Mouse (Mus musculus): ENCODE measurements around the gene Hmgcs2. TPM values are rescaled to one million over a fixed set of nuclear protein-coding genes. Genes with fewer than 3 reads are reported as not detected.
A peak's percentile ranks its signal among the peaks of the same experiment; 100 is the strongest.

Hmgcs2 gene
- polyA plus RNA-seq, 1 experiment from 2014 or later, result 2.4 TPM

- Histone ChIP-seq H3K4me1 (no peaks in the 10 kb centered on the region), H3K36me3 (ENCODE audit: poor library complexity, severe bottlenecking) (no peaks in the 10 kb centered on the region), H3K4me3 (no peak overlapping the region), H3K27ac (no peak overlapping the region), H3K9ac (no peak overlapping the region), H3K9me3 (replicated peaks) (no peaks in the 10 kb centered on the region), H3K27me3 (no peaks in the 10 kb centered on the region), H3K4me2 (no peak overlapping the region)
- 90% methylated on average over 8 of the region's 8 CpGs for WGBS
- no peak for ATAC-seq
Observed at GRCm38 (mm10) chr3:98254656-98255583, 25.3 kb upstream of the Hmgcs2 start.

GRCm38 (mm10) chr3:98258723-98259122 is 21.5 kb upstream of the Hmgcs2 start:
- Histone ChIP-seq H3K4me2 (no peak overlapping the region), H3K36me3 (ENCODE audit: poor library complexity, severe bottlenecking) (no peaks in the 10 kb centered on the region), H3K9ac (no peak overlapping the region), H3K27me3 (no peaks in the 10 kb centered on the region), H3K4me3 (no peak overlapping the region), H3K4me1 (no peaks in the 10 kb centered on the region), H3K27ac (no peak overlapping the region), H3K9me3 (replicated peaks) (no peaks in the 10 kb centered on the region)
- WGBS, result 90% methylated on average over 4 of the region's 4 CpGs
- ATAC-seq, result no peak

GRCm38 (mm10) chr3:98259271-98259751 is 20.9 kb upstream of the Hmgcs2 start:
- Histone ChIP-seq H3K4me1 (no peaks in the 10 kb centered on the region), H3K36me3 (ENCODE audit: poor library complexity, severe bottlenecking) (no peaks in the 10 kb centered on the region), H3K4me3 (no peak overlapping the region), H3K9ac (no peak overlapping the region), H3K27me3 (no peaks in the 10 kb centered on the region), H3K27ac (no peak overlapping the region), H3K4me2 (no peak overlapping the region), H3K9me3 (replicated peaks) (no peaks in the 10 kb centered on the region)
- 95% methylated on average over 5 of the region's 5 CpGs for WGBS
- ATAC-seq, result no peak

- H3K27me3 ChIP-seq, result no peaks in the 10 kb centered on the region
- H3K9me3 ChIP-seq (replicated peaks), result no peaks in the 10 kb centered on the region
- H3K4me1 ChIP-seq, result no peaks in the 10 kb centered on the region
- H3K4me3 ChIP-seq, result no peak overlapping the region
- no peak overlapping the region for H3K9ac ChIP-seq
- no peaks in the 10 kb centered on the region for H3K36me3 ChIP-seq (ENCODE audit: poor library complexity, severe bottlenecking)
- ATAC-seq, result no peak
- 87% methylated on average over 3 of the region's 3 CpGs for WGBS
- no peak overlapping the region for H3K27ac ChIP-seq
- no peak overlapping the region for H3K4me2 ChIP-seq
Observed at GRCm38 (mm10) chr3:98260534-98260933, 19.7 kb upstream of the Hmgcs2 start.

- 94% methylated on average over 4 of the region's 4 CpGs for WGBS
- H3K27me3 ChIP-seq, result no peaks in the 10 kb centered on the region
- no peak overlapping the region for H3K9ac ChIP-seq
- no peak for ATAC-seq
- H3K4me1 ChIP-seq, result no peaks in the 10 kb centered on the region
- H3K4me2 ChIP-seq, result no peak overlapping the region
- no peak overlapping the region for H3K27ac ChIP-seq
- H3K9me3 ChIP-seq (replicated peaks), result no peaks in the 10 kb centered on the region
- H3K4me3 ChIP-seq, result no peak overlapping the region
- H3K36me3 ChIP-seq (ENCODE audit: poor library complexity, severe bottlenecking), result no peaks in the 10 kb centered on the region
Observed at GRCm38 (mm10) chr3:98261415-98261814, 18.8 kb upstream of the Hmgcs2 start.

- no peaks in the 10 kb centered on the region for H3K9me3 ChIP-seq (replicated peaks)
- no peak overlapping the region for H3K27ac ChIP-seq
- H3K36me3 ChIP-seq (ENCODE audit: poor library complexity, severe bottlenecking), result no peaks in the 10 kb centered on the region
- peaks cover 7% of the 10 kb centered on the region for H3K4me1 ChIP-seq
- no peak for ATAC-seq
- H3K9ac ChIP-seq, result no peak overlapping the region
- no peaks in the 10 kb centered on the region for H3K27me3 ChIP-seq
- H3K4me3 ChIP-seq, result no peak overlapping the region
- WGBS, result 93% methylated on average over 2 of the region's 2 CpGs
- no peak overlapping the region for H3K4me2 ChIP-seq
Observed at GRCm38 (mm10) chr3:98262133-98262532, 18.1 kb upstream of the Hmgcs2 start.

- Histone ChIP-seq H3K9ac (no peak overlapping the region), H3K4me3 (no peak overlapping the region), H3K9me3 (replicated peaks) (no peaks in the 10 kb centered on the region), H3K4me1 (peaks cover 12% of the 10 kb centered on the region), H3K27ac (no peak overlapping the region; the same call in 1 of the 2 replicates), H3K4me2 (no peak overlapping the region), H3K27me3 (no peaks in the 10 kb centered on the region), H3K36me3 (ENCODE audit: poor library complexity, severe bottlenecking) (no peaks in the 10 kb centered on the region)
- ATAC-seq, result peak; percentile 51; the same call in 1 of the 2 replicates
- 5% methylated on average over 6 of the region's 6 CpGs for WGBS
Observed at GRCm38 (mm10) chr3:98267249-98267651, 13.0 kb upstream of the Hmgcs2 start.

GRCm38 (mm10) chr3:98273623-98274398 is 6.4 kb upstream of the Hmgcs2 start:
- 53% methylated on average over 11 of the region's 11 CpGs for WGBS
- Histone ChIP-seq H3K4me3 (no peak overlapping the region), H3K36me3 (ENCODE audit: poor library complexity, severe bottlenecking) (no peaks in the 10 kb centered on the region), H3K4me1 (0 out of 2 replicates have a peak, but pooled peaks cover 6% of the 10 kb centered on the region), H3K9me3 (replicated peaks) (no peaks in the 10 kb centered on the region), H3K4me2 (no peak overlapping the region), H3K9ac (no peak overlapping the region), H3K27me3 (no peaks in the 10 kb centered on the region), H3K27ac (no peak overlapping the region)
- no peak for ATAC-seq

- 0 out of 2 replicates have a peak, but pooled peaks cover 5% of the 10 kb centered on the region for H3K4me1 ChIP-seq
- no peak overlapping the region for H3K4me3 ChIP-seq
- ATAC-seq, result no peak
- no peaks in the 10 kb centered on the region for H3K9me3 ChIP-seq (replicated peaks)
- WGBS, result 88% methylated on average over 4 of the region's 4 CpGs
- no peaks in the 10 kb centered on the region for H3K27me3 ChIP-seq
- no peak overlapping the region for H3K9ac ChIP-seq
- H3K27ac ChIP-seq, result no peak overlapping the region
- H3K4me2 ChIP-seq, result no peak overlapping the region
- H3K36me3 ChIP-seq (ENCODE audit: poor library complexity, severe bottlenecking), result no peaks in the 10 kb centered on the region
Observed at GRCm38 (mm10) chr3:98279682-98280081, 553 bp upstream of the Hmgcs2 start.

- no peaks in the 10 kb centered on the region for H3K36me3 ChIP-seq (ENCODE audit: poor library complexity, severe bottlenecking)
- H3K4me2 ChIP-seq, result no peak overlapping the region
- no peak overlapping the region for H3K27ac ChIP-seq
- H3K9me3 ChIP-seq (replicated peaks), result no peaks in the 10 kb centered on the region
- 43% methylated on average over 12 of the region's 12 CpGs for WGBS
- H3K27me3 ChIP-seq, result no peaks in the 10 kb centered on the region
- no peak overlapping the region for H3K4me3 ChIP-seq
- H3K9ac ChIP-seq, result no peak overlapping the region
- H3K4me1 ChIP-seq, result 0 out of 2 replicates have a peak, but pooled peaks cover 5% of the 10 kb centered on the region
- peak; percentile 84; the same call in 1 of the 2 replicates for ATAC-seq
Observed at GRCm38 (mm10) chr3:98280933-98281678, 871 bp downstream of the Hmgcs2 start.

- Histone ChIP-seq H3K4me2 (no peak overlapping the region), H3K9me3 (replicated peaks) (no peaks in the 10 kb centered on the region), H3K9ac (no peak overlapping the region), H3K27me3 (no peaks in the 10 kb centered on the region), H3K27ac (no peak overlapping the region), H3K4me1 (0 out of 2 replicates have a peak, but pooled peaks cover 5% of the 10 kb centered on the region), H3K4me3 (no peak overlapping the region), H3K36me3 (ENCODE audit: poor library complexity, severe bottlenecking) (no peaks in the 10 kb centered on the region)
- WGBS, result 91% methylated on average over 8 of the region's 8 CpGs
- no peak for ATAC-seq
Observed at GRCm38 (mm10) chr3:98282422-98282821, 2.2 kb downstream of the Hmgcs2 start.

All from forebrain, embryonic 13.5 days (tissue).